Mouse (Mus musculus): ENCODE results near the gene Slc4a2. TPM values are rescaled to one million over a fixed set of nuclear protein-coding genes. Genes with fewer than 3 reads are reported as not detected.

Slc4a2 gene
- polyA plus RNA-seq, 1 experiment from 2014 or later, result 16.2 TPM

GRCm38 (mm10) chr5:24452691-24453233, 29.1 kb downstream of the Slc4a2 start:
- under 1% methylated on average over 28 of the region's 29 CpGs for WGBS (ENCODE audit: insufficient replicate concordance)

GRCm38 (mm10) chr5:24453283-24453984, 29.8 kb downstream of the Slc4a2 start:
- Histone ChIP-seq H3K9me3 (replicated peaks) (no peaks in the 10 kb centered on the region), H3K4me1 (peaks cover 57% of the 10 kb centered on the region), H3K9ac (peak overlapping the region; percentile 95), H3K27ac (peak overlapping the region; percentile 98), H3K4me3 (peak overlapping the region; percentile 85), H3K4me2 (peak overlapping the region; percentile 99), H3K36me3 (peaks cover 33% of the 10 kb centered on the region), H3K27me3 (replicated peaks) (no peaks in the 10 kb centered on the region)
- ATAC-seq, result no peak
- WGBS (ENCODE audit: insufficient replicate concordance), result 33% methylated on average over 5 of the region's 5 CpGs

More at GRCm38 (mm10) chr5:24452691-24453233, 29.1 kb downstream of the Slc4a2 start:
- Histone ChIP-seq H3K36me3 (peaks cover 26% of the 10 kb centered on the region), H3K9me3 (replicated peaks) (no peaks in the 10 kb centered on the region), H3K4me3 (peak overlapping the region; percentile 85), H3K4me2 (peak overlapping the region; percentile 99), H3K27ac (peak overlapping the region; percentile 98), H3K4me1 (peaks cover 63% of the 10 kb centered on the region), H3K9ac (peak overlapping the region; percentile 95), H3K27me3 (replicated peaks) (no peaks in the 10 kb centered on the region)
- ATAC-seq, result peak; percentile 25

GRCm38 (mm10) chr5:24453985-24454303, 30.3 kb downstream of the Slc4a2 start:
- Histone ChIP-seq H3K4me1 (peaks cover 57% of the 10 kb centered on the region), H3K27me3 (replicated peaks) (no peaks in the 10 kb centered on the region), H3K9ac (peak overlapping the region; percentile 95), H3K9me3 (replicated peaks) (no peaks in the 10 kb centered on the region), H3K4me3 (peak overlapping the region; percentile 85), H3K4me2 (peak overlapping the region; percentile 99), H3K27ac (no peak overlapping the region), H3K36me3 (peaks cover 38% of the 10 kb centered on the region)
- 21% methylated on average over 2 of the region's 2 CpGs for whole genome bisulfite sequencing (ENCODE audit: insufficient replicate concordance)
- no peak for ATAC-seq

- no peak overlapping the region for H3K9ac ChIP-seq
- WGBS (ENCODE audit: insufficient replicate concordance), result 75% methylated on average over 3 of the region's 3 CpGs
- no peaks in the 10 kb centered on the region for H3K27me3 ChIP-seq (replicated peaks)
- no peaks in the 10 kb centered on the region for H3K9me3 ChIP-seq (replicated peaks)
- H3K4me1 ChIP-seq, result peaks cover 60% of the 10 kb centered on the region
- H3K4me2 ChIP-seq, result no peak overlapping the region
- peaks cover 38% of the 10 kb centered on the region for H3K36me3 ChIP-seq
- no peak for ATAC-seq
- peak overlapping the region; percentile 15; the same call in 1 of the 2 replicates for H3K27ac ChIP-seq
- H3K4me3 ChIP-seq, result no peak overlapping the region
These were observed 31.4 kb downstream of the Slc4a2 start for GRCm38 (mm10) chr5:24455076-24455475.

- Histone ChIP-seq H3K4me3 (no peak overlapping the region), H3K9me3 (replicated peaks) (no peaks in the 10 kb centered on the region), H3K9ac (no peak overlapping the region), H3K27me3 (replicated peaks) (no peaks in the 10 kb centered on the region), H3K27ac (peak overlapping the region; percentile 15; the same call in 1 of the 2 replicates), H3K36me3 (peaks cover 42% of the 10 kb centered on the region), H3K4me2 (no peak overlapping the region), H3K4me1 (peaks cover 58% of the 10 kb centered on the region)
- no peak for ATAC-seq
- WGBS (ENCODE audit: insufficient replicate concordance), result 79% methylated on average over 7 of the region's 7 CpGs
These were observed 32.0 kb downstream of the Slc4a2 start for GRCm38 (mm10) chr5:24455613-24456012.

- H3K27ac ChIP-seq, result no peak overlapping the region
- H3K4me2 ChIP-seq, result no peak overlapping the region
- 71% methylated on average over 12 of the region's 12 CpGs for WGBS (ENCODE audit: insufficient replicate concordance)
- peaks cover under 1% of the 10 kb centered on the region for H3K27me3 ChIP-seq (replicated peaks)
- peaks cover 12% of the 10 kb centered on the region for H3K36me3 ChIP-seq
- no peak overlapping the region for H3K4me3 ChIP-seq
- peaks cover 14% of the 10 kb centered on the region; the same call in 1 of the 2 replicates for H3K4me1 ChIP-seq
- no peak for ATAC-seq
- no peak overlapping the region for H3K9ac ChIP-seq
- H3K9me3 ChIP-seq (replicated peaks), result no peaks in the 10 kb centered on the region
These were observed 43.1 kb downstream of the Slc4a2 start for GRCm38 (mm10) chr5:24466762-24467161.

GRCm38 (mm10) chr5:24470600-24470999, 47.0 kb downstream of the Slc4a2 start:
- peak; percentile 64 for ATAC-seq
- peaks cover 50% of the 10 kb centered on the region for H3K4me1 ChIP-seq

GRCm38 (mm10) chr5:24472884-24473619, 49.4 kb downstream of the Slc4a2 start:
- Histone ChIP-seq H3K4me2 (no peak overlapping the region), H3K4me3 (no peak overlapping the region), H3K4me1 (peaks cover 41% of the 10 kb centered on the region), H3K9ac (no peak overlapping the region), H3K27me3 (replicated peaks) (peaks cover 43% of the 10 kb centered on the region), H3K27ac (no peak overlapping the region), H3K9me3 (replicated peaks) (no peaks in the 10 kb centered on the region), H3K36me3 (peaks cover 34% of the 10 kb centered on the region)
- 42% methylated on average over 7 of the region's 7 CpGs for WGBS (ENCODE audit: insufficient replicate concordance)
- 0 out of 2 replicates have a peak, but pooled peaks have one; percentile 6 for ATAC-seq

More at GRCm38 (mm10) chr5:24470600-24470999, 47.0 kb downstream of the Slc4a2 start:
- peaks cover 11% of the 10 kb centered on the region for H3K36me3 ChIP-seq
- H3K4me3 ChIP-seq, result no peak overlapping the region
- WGBS (ENCODE audit: insufficient replicate concordance), result 9% methylated on average over 5 of the region's 5 CpGs
- peaks cover 39% of the 10 kb centered on the region for H3K27me3 ChIP-seq (replicated peaks)
- H3K9me3 ChIP-seq (replicated peaks), result no peaks in the 10 kb centered on the region
- H3K9ac ChIP-seq, result no peak overlapping the region
- no peak overlapping the region for H3K27ac ChIP-seq
- H3K4me2 ChIP-seq, result no peak overlapping the region

GRCm38 (mm10) chr5:24474025-24474722, 50.5 kb downstream of the Slc4a2 start:
- Histone ChIP-seq H3K9ac (0 out of 2 replicates have a peak overlapping the region, but pooled peaks have one; percentile 10), H3K4me1 (peaks cover 41% of the 10 kb centered on the region), H3K27me3 (replicated peaks) (peaks cover 43% of the 10 kb centered on the region), H3K36me3 (peaks cover 45% of the 10 kb centered on the region), H3K27ac (no peak overlapping the region), H3K4me3 (peak overlapping the region; percentile 46), H3K9me3 (replicated peaks) (no peaks in the 10 kb centered on the region), H3K4me2 (peak overlapping the region; percentile 68)
- WGBS (ENCODE audit: insufficient replicate concordance), result 7% methylated on average over 77 of the region's 77 CpGs
- no peak for ATAC-seq

- H3K36me3 ChIP-seq, result peaks cover 52% of the 10 kb centered on the region
- peaks cover 43% of the 10 kb centered on the region for H3K27me3 ChIP-seq (replicated peaks)
- H3K9ac ChIP-seq, result 0 out of 2 replicates have a peak overlapping the region, but pooled peaks have one; percentile 10
- H3K4me3 ChIP-seq, result peak overlapping the region; percentile 46
- no peak overlapping the region for H3K27ac ChIP-seq
- H3K4me1 ChIP-seq, result peaks cover 44% of the 10 kb centered on the region
- peak overlapping the region; percentile 68 for H3K4me2 ChIP-seq
- H3K9me3 ChIP-seq (replicated peaks), result no peaks in the 10 kb centered on the region
- no peak for ATAC-seq
- 9% methylated on average over 67 of the region's 67 CpGs for WGBS (ENCODE audit: insufficient replicate concordance)
These were observed 51.2 kb downstream of the Slc4a2 start for GRCm38 (mm10) chr5:24474723-24475261.

GRCm38 (mm10) chr5:24475476-24476241, 52.0 kb downstream of the Slc4a2 start:
- H3K27ac ChIP-seq, result no peak overlapping the region

More at GRCm38 (mm10) chr5:24475476-24476241, 52.0 kb downstream of the Slc4a2 start:
- Histone ChIP-seq H3K9ac (no peak overlapping the region), H3K27me3 (replicated peaks) (peaks cover 43% of the 10 kb centered on the region), H3K9me3 (replicated peaks) (no peaks in the 10 kb centered on the region), H3K4me2 (peak overlapping the region; percentile 68; the same call in 1 of the 2 replicates), H3K36me3 (peaks cover 60% of the 10 kb centered on the region), H3K4me1 (peaks cover 53% of the 10 kb centered on the region), H3K4me3 (no peak overlapping the region)
- WGBS (ENCODE audit: insufficient replicate concordance), result 68% methylated on average over 6 of the region's 6 CpGs
- no peak for ATAC-seq

Data from liver, embryonic 12.5 days (tissue).